Mouse (Mus musculus) activated CD4-positive, CD25-positive, alpha-beta regulatory T cell, adult 4 months (primary cell): Measurements from ENCODE around the gene Cables2. TPM values are rescaled to one million over a fixed set of nuclear protein-coding genes. Genes with fewer than 3 reads are reported as not detected.
"Not testable (repeated sequence)": the region's sequence is repeated elsewhere in the genome, so short reads cannot be mapped to it uniquely, and the experiment has no call there.

Experiments used
- ATAC-seq: one replicate; pipeline ENCODE4 v1.8.0; 2017
- polyA plus RNA-seq, 2 experiments: library from polyadenylated mRNA; unstranded; fragments of 100-300 nt; shearing (Covaris generic); gene quantifications; one replicate each; pipeline ENCODE4 v1.2.1; 2017

The Cables2 gene
- polyA plus RNA-seq, 2 experiments from 2014 or later: 5.9 to 7.2 TPM

- peak; percentile 58 for ATAC-seq
Measured at GRCm38 (mm10) chr2:180276851-180277259, 3.6 kb upstream of the Cables2 start.

GRCm38 (mm10) chr2:180276385-180276784 is 3.1 kb upstream of the Cables2 start:
- ATAC-seq: no peak

GRCm38 (mm10) chr2:180275836-180276235 is 2.5 kb upstream of the Cables2 start:
- peak; percentile 20 for ATAC-seq

GRCm38 (mm10) chr2:180274523-180274922 is 1.2 kb upstream of the Cables2 start:
- ATAC-seq: no peak

GRCm38 (mm10) chr2:180272884-180273321 is 393 bp downstream of the Cables2 start:
- ATAC-seq: no peak

GRCm38 (mm10) chr2:180271804-180272395 is 1.4 kb downstream of the Cables2 start:
- no peak for ATAC-seq

- ATAC-seq: no peak
Measured at GRCm38 (mm10) chr2:180270537-180271255, 2.6 kb downstream of the Cables2 start.

- no peak for ATAC-seq
Measured at GRCm38 (mm10) chr2:180269329-180269728, 4.0 kb downstream of the Cables2 start.

GRCm38 (mm10) chr2:180267955-180268354 is 5.3 kb downstream of the Cables2 start:
- ATAC-seq: no peak

GRCm38 (mm10) chr2:180262891-180263290 is 10.4 kb downstream of the Cables2 start:
- no peak for ATAC-seq

- no peak for ATAC-seq
Measured at GRCm38 (mm10) chr2:180262441-180262840, 10.9 kb downstream of the Cables2 start.

- ATAC-seq: no peak
Measured at GRCm38 (mm10) chr2:180261901-180262300, 11.4 kb downstream of the Cables2 start.

- no peak for ATAC-seq
Measured at GRCm38 (mm10) chr2:180260610-180261480, 12.5 kb downstream of the Cables2 start.

GRCm38 (mm10) chr2:180259826-180260609 is 13.3 kb downstream of the Cables2 start:
- ATAC-seq: not testable (repeated sequence)

- not testable (repeated sequence) for ATAC-seq
Measured at GRCm38 (mm10) chr2:180258951-180259484, 14.3 kb downstream of the Cables2 start.

- ATAC-seq: no peak
Measured at GRCm38 (mm10) chr2:180257963-180258865, 15.1 kb downstream of the Cables2 start.

- peak; percentile 93 for ATAC-seq
Measured at GRCm38 (mm10) chr2:180257001-180257521, 16.2 kb downstream of the Cables2 start, which contains the start of gene Rps21. TSS of gene Rps21 (plus strand) at chr2:180257377.

GRCm38 (mm10) chr2:180256296-180257000 is 16.8 kb downstream of the Cables2 start:
- ATAC-seq: peak; percentile 33

- no peak for ATAC-seq
Measured at GRCm38 (mm10) chr2:180255701-180256100, 17.6 kb downstream of the Cables2 start.
